Mouse (Mus musculus) hindbrain, embryonic 14.5 days (tissue): ENCODE results near the gene Plekhd1. TPM values are rescaled to one million over a fixed set of nuclear protein-coding genes. Genes with fewer than 3 reads are reported as not detected.

Source experiments
- ATAC-seq: fragments of 200-750 bp; cut with Nextera tagmentation; 2 replicates; pipeline ENCODE4 v1.8.0; 2017; ENCODE audit warnings: moderate number of reproducible peaks, mild to moderate bottlenecking, moderate TSS enrichment, moderate library complexity; ENCODE audit not compliant: low FRiP score
- DNase-seq: peaks from one replicate; pipeline ENCODE4 v3.0.0-alpha.2; 2015; ENCODE audit warnings: low spot score
- H3K27ac ChIP-seq: fragments of 300-500 bp; sonication (generic); 2 replicates; pipeline ENCODE4 v1.5.1; 2014; ENCODE audit warnings: mild to moderate bottlenecking, moderate library complexity
- H3K27me3 ChIP-seq: fragments of 300-500 bp; sonication (generic); 2 replicates; pipeline ENCODE4 v1.6.1; 2014; ENCODE audit warnings: mild to moderate bottlenecking, low read length, mixed read lengths; ENCODE audit not compliant: control insufficient read depth, insufficient read depth
- H3K36me3 ChIP-seq: fragments of 300-500 bp; sonication (generic); replicated peaks from 2 replicates; pipeline ENCODE4 v1.6.1; 2014; ENCODE audit not compliant: control insufficient read depth, insufficient read depth
- H3K4me1 ChIP-seq: fragments of 300-500 bp; sonication (generic); replicated peaks from 2 replicates; pipeline ENCODE4 v1.6.1; 2014; ENCODE audit warnings: antibody characterized with exemption, low read length, mixed read lengths; ENCODE audit not compliant: control insufficient read depth, insufficient read depth
- H3K4me2 ChIP-seq: fragments of 300-500 bp; sonication (generic); replicated peaks from 2 replicates; pipeline ENCODE4 v1.6.1; 2014; ENCODE audit warnings: mild to moderate bottlenecking, moderate library complexity
- H3K4me3 ChIP-seq: fragments of 300-500 bp; sonication (generic); replicated peaks from 2 replicates; pipeline ENCODE4 v1.5.1; 2014; ENCODE audit warnings: mild to moderate bottlenecking, low read length
- H3K9ac ChIP-seq: fragments of 300-500 bp; sonication (generic); 2 replicates; pipeline ENCODE4 v1.6.1; 2014
- H3K9me3 ChIP-seq: fragments of 300-500 bp; sonication (generic); 2 replicates; pipeline ENCODE4 v1.6.1; 2016; ENCODE audit warnings: low read length; ENCODE audit not compliant: control insufficient read depth
- WGBS: fragments of 180-500 bp; shearing (Covaris S2); extraction: QIAGEN DNeasy Blood & Tissue Kit; methylation state at CpG from one replicate; pipeline ENCODE4 v1.1.7; 2014; 5-methylcytosine and 5-hydroxymethylcytosine counted together
- polyA plus RNA-seq: library from polyadenylated mRNA; unstranded; fragments of >200 nt; fragmentation: Nextera tagmentation; extraction: Ambion mirVana; gene quantifications from 2 replicates; pipeline ENCODE4 v1.2.1, GENCODE M21; 2014

Plekhd1 gene
- polyA plus RNA-seq, 1 experiment from 2014 or later: 3.5 TPM

GRCm38 (mm10) chr12:80693700-80694099 lies 1.3 kb downstream of the Plekhd1 start:
- ATAC-seq (no peak), DNase-seq (no peak)
- Histone ChIP-seq H3K9ac (no peak overlapping the region), H3K36me3 (no peaks in the 10 kb centered on the region), H3K4me3 (no peak overlapping the region), H3K27me3 (peaks cover 44% of the 10 kb centered on the region), H3K4me1 (peaks cover 14% of the 10 kb centered on the region; the same call in 1 of the 2 replicates), H3K4me2 (no peak overlapping the region), H3K9me3 (no peaks in the 10 kb centered on the region), H3K27ac (no peak overlapping the region)
- 49% methylated on average over 2 of the region's 2 CpGs for WGBS

- no peak overlapping the region for H3K27ac ChIP-seq
- H3K9ac ChIP-seq: no peak overlapping the region
- DNase-seq: no peak
- H3K4me1 ChIP-seq: peaks cover 14% of the 10 kb centered on the region; the same call in 1 of the 2 replicates
- no peaks in the 10 kb centered on the region for H3K9me3 ChIP-seq
- no peak for ATAC-seq
- H3K36me3 ChIP-seq: no peaks in the 10 kb centered on the region
- H3K4me2 ChIP-seq: no peak overlapping the region
- WGBS: 76% methylated on average over 3 of the region's 3 CpGs
- H3K4me3 ChIP-seq: no peak overlapping the region
- peaks cover 44% of the 10 kb centered on the region for H3K27me3 ChIP-seq
These were observed 2.6 kb downstream of the Plekhd1 start for GRCm38 (mm10) chr12:80695004-80695403.

- ATAC-seq (no peak), DNase-seq (no peak)
- H3K4me3 ChIP-seq: no peak overlapping the region
- H3K36me3 ChIP-seq: no peaks in the 10 kb centered on the region
- 92% methylated on average over 5 of the region's 5 CpGs for WGBS
- peaks cover 13% of the 10 kb centered on the region for H3K27me3 ChIP-seq
- no peaks in the 10 kb centered on the region for H3K9me3 ChIP-seq
- no peak overlapping the region for H3K4me2 ChIP-seq
- no peak overlapping the region for H3K9ac ChIP-seq
- H3K27ac ChIP-seq: no peak overlapping the region
- H3K4me1 ChIP-seq: no peaks in the 10 kb centered on the region
These were observed 6.2 kb downstream of the Plekhd1 start for GRCm38 (mm10) chr12:80698526-80699143.

GRCm38 (mm10) chr12:80699144-80699531 lies 6.7 kb downstream of the Plekhd1 start:
- Histone ChIP-seq H3K9me3 (no peaks in the 10 kb centered on the region), H3K36me3 (no peaks in the 10 kb centered on the region), H3K27me3 (peaks cover 8% of the 10 kb centered on the region), H3K4me3 (no peak overlapping the region), H3K4me1 (no peaks in the 10 kb centered on the region), H3K27ac (no peak overlapping the region), H3K4me2 (no peak overlapping the region), H3K9ac (no peak overlapping the region)
- WGBS: 82% methylated on average over 2 of the region's 2 CpGs
- DNase-seq: no peak
- no peak for ATAC-seq

- H3K9ac ChIP-seq: no peak overlapping the region
- ATAC-seq (no peak), DNase-seq (peak; percentile 29)
- H3K27ac ChIP-seq: no peak overlapping the region
- no peaks in the 10 kb centered on the region for H3K36me3 ChIP-seq
- H3K4me1 ChIP-seq: 0 out of 2 replicates have a peak, but pooled peaks cover under 1% of the 10 kb centered on the region
- H3K4me2 ChIP-seq: no peak overlapping the region
- no peak overlapping the region for H3K4me3 ChIP-seq
- no peaks in the 10 kb centered on the region for H3K27me3 ChIP-seq
- 74% methylated on average over 7 of the region's 7 CpGs for WGBS
- no peaks in the 10 kb centered on the region for H3K9me3 ChIP-seq
These were observed 8.9 kb downstream of the Plekhd1 start for GRCm38 (mm10) chr12:80701332-80701731.

GRCm38 (mm10) chr12:80706208-80706914 lies 14.0 kb downstream of the Plekhd1 start:
- Histone ChIP-seq H3K27ac (no peak overlapping the region), H3K9ac (no peak overlapping the region), H3K27me3 (no peaks in the 10 kb centered on the region), H3K9me3 (no peaks in the 10 kb centered on the region), H3K4me2 (no peak overlapping the region), H3K36me3 (no peaks in the 10 kb centered on the region), H3K4me3 (no peak overlapping the region), H3K4me1 (peaks cover 10% of the 10 kb centered on the region)
- ATAC-seq (no peak), DNase-seq (no peak)
- 63% methylated on average over 11 of the region's 11 CpGs for WGBS

- Histone ChIP-seq H3K27me3 (no peaks in the 10 kb centered on the region), H3K9me3 (no peaks in the 10 kb centered on the region), H3K4me1 (peaks cover 10% of the 10 kb centered on the region), H3K9ac (no peak overlapping the region), H3K27ac (no peak overlapping the region), H3K4me3 (no peak overlapping the region), H3K36me3 (no peaks in the 10 kb centered on the region), H3K4me2 (no peak overlapping the region)
- ATAC-seq: no peak
- 60% methylated on average over 6 of the region's 6 CpGs for WGBS
- DNase-seq: peak; percentile 67
These were observed 14.7 kb downstream of the Plekhd1 start for GRCm38 (mm10) chr12:80706915-80707604.

- ATAC-seq: no peak
- H3K36me3 ChIP-seq: no peaks in the 10 kb centered on the region
- 82% methylated on average over 6 of the region's 6 CpGs for WGBS
These were observed 23.5 kb downstream of the Plekhd1 start for GRCm38 (mm10) chr12:80715915-80716314.

GRCm38 (mm10) chr12:80719141-80719540 lies 26.8 kb downstream of the Plekhd1 start:
- H3K4me2 ChIP-seq: no peak overlapping the region
- H3K27ac ChIP-seq: no peak overlapping the region
- H3K9me3 ChIP-seq: no peaks in the 10 kb centered on the region
- H3K27me3 ChIP-seq: no peaks in the 10 kb centered on the region
- no peaks in the 10 kb centered on the region for H3K36me3 ChIP-seq
- ATAC-seq (no peak), DNase-seq (no peak)
- no peak overlapping the region for H3K9ac ChIP-seq
- no peak overlapping the region for H3K4me3 ChIP-seq
- WGBS: 61% methylated on average over 2 of the region's 2 CpGs
- no peaks in the 10 kb centered on the region for H3K4me1 ChIP-seq

More at GRCm38 (mm10) chr12:80715915-80716314, 23.5 kb downstream of the Plekhd1 start:
- H3K4me3 ChIP-seq: no peak overlapping the region
- H3K27me3 ChIP-seq: no peaks in the 10 kb centered on the region
- no peaks in the 10 kb centered on the region for H3K4me1 ChIP-seq
- DNase-seq: no peak
- no peaks in the 10 kb centered on the region for H3K9me3 ChIP-seq
- no peak overlapping the region for H3K27ac ChIP-seq
- no peak overlapping the region for H3K4me2 ChIP-seq
- no peak overlapping the region for H3K9ac ChIP-seq
